Mouse (Mus musculus) C2C12 (cell line): ENCODE measurements around the gene B4galt1.

Source experiments
- CEBPB ChIP-seq: IDR thresholded peaks from one replicate; pipeline ENCODE4 v1.6.1; 2011; ENCODE audit warnings: low read depth, mild to moderate bottlenecking, control low read depth, moderate library complexity
- CTCF ChIP-seq: IDR thresholded peaks from one replicate; pipeline ENCODE4 v1.5.1; 2011; ENCODE audit not compliant: control insufficient read depth, insufficient read depth, insufficient read length
- FOSL1 ChIP-seq: IDR thresholded peaks from one replicate; pipeline ENCODE4 v1.8.0; 2011; ENCODE audit warnings: mild to moderate bottlenecking, low read length; ENCODE audit not compliant: poor library complexity, insufficient read depth, severe bottlenecking
- MAX ChIP-seq: IDR thresholded peaks from one replicate; pipeline ENCODE4 v1.6.1; 2011; ENCODE audit warnings: mild to moderate bottlenecking, control low read depth
- MYOD1 ChIP-seq: IDR thresholded peaks from one replicate; pipeline ENCODE4 v1.6.1; 2011; ENCODE audit warnings: low read depth; ENCODE audit not compliant: control insufficient read depth, insufficient read length
- MYOG ChIP-seq: IDR thresholded peaks from one replicate; pipeline ENCODE4 v1.6.1; 2011; ENCODE audit not compliant: control insufficient read depth, insufficient read length; ENCODE audit errors: extremely low read depth
- USF1 ChIP-seq: IDR thresholded peaks from one replicate; pipeline ENCODE4 v1.6.1; 2011; ENCODE audit warnings: low read depth, mild to moderate bottlenecking, control low read depth, moderate library complexity

DNA sequence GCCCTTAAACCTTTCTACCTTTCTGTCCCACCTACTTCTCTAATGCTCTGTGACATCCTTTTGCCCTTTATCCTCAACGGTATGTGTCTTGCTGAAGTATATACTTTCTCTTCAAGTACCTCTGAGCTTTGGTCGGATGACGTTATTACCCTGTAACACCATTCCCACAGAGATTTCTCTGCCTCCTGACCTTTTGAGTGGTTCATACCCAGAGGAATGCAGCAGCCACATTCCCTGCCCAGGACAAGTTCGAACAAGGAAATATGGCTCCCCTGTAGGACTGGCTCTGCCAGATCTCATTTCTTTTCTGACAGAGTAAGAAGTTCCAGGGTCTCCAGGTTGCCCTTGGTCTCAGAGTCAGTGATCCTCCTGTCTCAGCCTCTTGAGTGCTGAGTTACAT lies 51.9 kb downstream of the B4galt1 start:
- no peak for TF ChIP-seq CTCF
- TF ChIP-seq USF1: no peak
- TF ChIP-seq MAX: no peak
- TF ChIP-seq MYOD1: no peak
- no peak for TF ChIP-seq FOSL1
- no peak for TF ChIP-seq CEBPB
- no peak for TF ChIP-seq MYOG
